In genomic region chr4:83656571-83656970, GRCm38 (mm10) we compare ENCODE assay signal across 9 mouse cellular contexts.
A peak's percentile ranks its signal among the peaks of the same experiment; 100 is the strongest.
DNase-seq lines count a peak whose midpoint lies in the region; ATAC-seq and TF ChIP-seq lines count a peak whose summit lies in the region.
"Had no signal": no experiment of that assay in that cellular context is flagged by ENCODE, and none has a peak within 500 bp of the region (broad histone marks: within the 10 kb centered on the region; RNA-seq: fewer than 3 reads in every experiment).

No protein-coding gene starts in this region.

- DNase-seq in adrenal gland, adult 8-10 months = peak; percentile 9
- peak; percentile 57 for DNase-seq in forebrain, embryonic 14.5 days (ENCODE audit: low spot score)
- peak; percentile 73 for DNase-seq in kidney, postnatal 0 days (ENCODE audit: low spot score)
- DNase-seq in midbrain, postnatal 0 days (ENCODE audit: low spot score) = peak; percentile 81
- no peak for DNase-seq in adipocyte (ENCODE audit: low spot score)
- no peak for DNase-seq in right cerebral cortex, postnatal 36 days (ENCODE audit: low spot score in 2 of 2)
- no peak for DNase-seq in spleen, postnatal 10 days (ENCODE audit: low spot score in 2 of 2)

- no peaks in the 10 kb centered on the region for H3K27me3 ChIP-seq in ES-Bruce4 (ENCODE audit: control insufficient read depth, insufficient read depth, low read length, poor library complexity, severe bottlenecking)
- H3K27me3 ChIP-seq in forebrain, embryonic 14.5 days (replicated peaks; ENCODE audit: control insufficient read depth, insufficient read depth, low read length) = no peaks in the 10 kb centered on the region
- H3K27me3 ChIP-seq in kidney, postnatal 0 days (ENCODE audit: insufficient read depth, low read length) = no peaks in the 10 kb centered on the region
- no peaks in the 10 kb centered on the region for H3K27me3 ChIP-seq in midbrain, postnatal 0 days (ENCODE audit: insufficient read depth, low read length)
- H3K27me3 ChIP-seq: limb, embryonic 15.5 days had no signal

- no peak overlapping the region for H3K9ac ChIP-seq in ES-Bruce4 (ENCODE audit: low read depth, poor library complexity, severe bottlenecking)
- peak overlapping the region; percentile 10; the same call in 1 of the 2 replicates for H3K9ac ChIP-seq in forebrain, embryonic 14.5 days (ENCODE audit: low read length)
- H3K9ac ChIP-seq in kidney, postnatal 0 days (ENCODE audit: low read depth, low read length) = peak overlapping the region; percentile 42; the same call in 1 of the 2 replicates
- H3K9ac ChIP-seq in midbrain, postnatal 0 days (replicated peaks; ENCODE audit: low read length, poor library complexity, severe bottlenecking) = no peak overlapping the region
- H3K9ac ChIP-seq: limb, embryonic 15.5 days had no signal

- TF ChIP-seq EP300 in ES-Bruce4 (IDR thresholded peaks at IDR 0.05; ENCODE audit: insufficient read depth, low read depth, low read length) = no peak

- 10% methylated on average over 10 of the region's 10 CpGs for WGBS in forebrain, embryonic 14.5 days
- WGBS in kidney, postnatal 0 days = 15% methylated on average over 10 of the region's 10 CpGs
- 16% methylated on average over 10 of the region's 10 CpGs for WGBS in midbrain, postnatal 0 days

- TF ChIP-seq POLR2A in ES-Bruce4 (IDR thresholded peaks at IDR 0.05; ENCODE audit: insufficient read depth, low read length) = no peak

- ATAC-seq in forebrain, embryonic 14.5 days = peak; percentile 67
- peak; percentile 63; the same call in 1 of the 2 replicates for ATAC-seq in kidney, postnatal 0 days (replicated peaks; ENCODE audit: low FRiP score, low read depth)
- peak; percentile 72 for ATAC-seq in midbrain, postnatal 0 days (ENCODE audit: low FRiP score)

- peak overlapping the region; percentile 30 for H3K4me2 ChIP-seq in forebrain, embryonic 14.5 days (ENCODE audit: low read length)
- peak overlapping the region; percentile 32; the same call in 1 of the 2 replicates for H3K4me2 ChIP-seq in kidney, postnatal 0 days (ENCODE audit: low read length)
- peak overlapping the region; percentile 40 for H3K4me2 ChIP-seq in midbrain, postnatal 0 days (ENCODE audit: low read depth, low read length, poor library complexity, severe bottlenecking)
- H3K4me2 ChIP-seq: limb, embryonic 15.5 days had no signal

- no peaks in the 10 kb centered on the region for H3K9me3 ChIP-seq in ES-Bruce4 (replicated peaks; ENCODE audit: control insufficient read depth, insufficient read depth, low read length, poor library complexity, severe bottlenecking)
- no peaks in the 10 kb centered on the region for H3K9me3 ChIP-seq in forebrain, embryonic 14.5 days (replicated peaks; ENCODE audit: control insufficient read depth, low read length)
- no peaks in the 10 kb centered on the region for H3K9me3 ChIP-seq in kidney, postnatal 0 days (replicated peaks; ENCODE audit: low read length)
- H3K9me3 ChIP-seq in midbrain, postnatal 0 days (ENCODE audit: low read length) = no peaks in the 10 kb centered on the region
- H3K9me3 ChIP-seq: limb, embryonic 15.5 days had no signal

- no peaks in the 10 kb centered on the region for H3K36me3 ChIP-seq in ES-Bruce4 (ENCODE audit: control insufficient read depth, insufficient read depth, low read length, poor library complexity, severe bottlenecking)
- no peaks in the 10 kb centered on the region for H3K36me3 ChIP-seq in forebrain, embryonic 14.5 days (ENCODE audit: control insufficient read depth, insufficient read depth, low read length)
- no peaks in the 10 kb centered on the region for H3K36me3 ChIP-seq in kidney, postnatal 0 days (ENCODE audit: insufficient read depth, low read length)
- no peaks in the 10 kb centered on the region for H3K36me3 ChIP-seq in midbrain, postnatal 0 days (ENCODE audit: insufficient read depth, low read length)
- H3K36me3 ChIP-seq: limb, embryonic 15.5 days had no signal

- H3K27ac ChIP-seq in ES-Bruce4 (ENCODE audit: insufficient read depth, low read length) = no peak overlapping the region
- H3K27ac ChIP-seq in forebrain, embryonic 14.5 days (ENCODE audit: low read depth, low read length) = no peak overlapping the region
- H3K27ac ChIP-seq in kidney, postnatal 0 days = no peak overlapping the region
- 0 out of 2 replicates have a peak overlapping the region, but pooled peaks have one; percentile 26 for H3K27ac ChIP-seq in midbrain, postnatal 0 days (ENCODE audit: low read depth, low read length)
- H3K27ac ChIP-seq: limb, embryonic 15.5 days had no signal

- H3K4me3 ChIP-seq in ES-Bruce4 (ENCODE audit: low read depth, low read length) = peak overlapping the region; percentile 4; the same call in 1 of the 2 replicates
- no peak overlapping the region for H3K4me3 ChIP-seq in forebrain, embryonic 14.5 days (ENCODE audit: low read depth, low read length)
- no peak overlapping the region for H3K4me3 ChIP-seq in kidney, postnatal 0 days (replicated peaks; ENCODE audit: low read depth, low read length)
- no peak overlapping the region for H3K4me3 ChIP-seq in midbrain, postnatal 0 days (ENCODE audit: low read depth, low read length)
- H3K4me3 ChIP-seq: limb, embryonic 15.5 days had no signal

- TF ChIP-seq CTCF in ES-Bruce4 (IDR thresholded peaks at IDR 0.05; ENCODE audit: low read depth, low read length) = no peak
- TF ChIP-seq CTCF in kidney, postnatal 0 days (IDR thresholded peaks at IDR 0.05; ENCODE audit: low read depth) = no peak
- TF ChIP-seq CTCF in midbrain, postnatal 0 days (IDR thresholded peaks at IDR 0.05) = no peak

- no peaks in the 10 kb centered on the region for H3K4me1 ChIP-seq in ES-Bruce4 (ENCODE audit: control insufficient read depth, insufficient read depth, low read length)
- H3K4me1 ChIP-seq in forebrain, embryonic 14.5 days (ENCODE audit: control insufficient read depth, insufficient read depth, low read length) = peaks cover 7% of the 10 kb centered on the region
- H3K4me1 ChIP-seq in kidney, postnatal 0 days (replicated peaks; ENCODE audit: insufficient read depth, low read length) = 0 out of 2 replicates have a peak, but pooled peaks cover 8% of the 10 kb centered on the region
- no peaks in the 10 kb centered on the region for H3K4me1 ChIP-seq in midbrain, postnatal 0 days (ENCODE audit: insufficient read depth, low read length)

Comparison
In these comparisons a context has a peak if more than half of its experiments do, and no peak if none do; other contexts are left out.
1. H3K9ac ChIP-seq: peak in forebrain, embryonic 14.5 days (single experiment) and kidney, postnatal 0 days (single experiment); none in ES-Bruce4 (single experiment) and midbrain, postnatal 0 days (single experiment).
2. DNase-seq: peak in adrenal gland, adult 8-10 months (single experiment), forebrain, embryonic 14.5 days (single experiment), kidney, postnatal 0 days (single experiment) and midbrain, postnatal 0 days (single experiment); none in adipocyte (single experiment), right cerebral cortex, postnatal 36 days (0 of 2) and spleen, postnatal 10 days (0 of 2).
3. Peak in every context shown above with its lines, with median percentiles within 50 percentile points of each other: ATAC-seq and H3K4me2 ChIP-seq.